12 mouse cellular contexts compared by ENCODE assay signal in genomic region chr11:69835326-69835965, GRCm38 (mm10). TPM values are rescaled to one million over a fixed set of nuclear protein-coding genes. Genes with fewer than 3 reads are reported as not detected.
DNase-seq lines count a peak whose midpoint lies in the region; ATAC-seq lines count a peak whose summit lies in the region.
"Had no signal": no experiment of that assay in that cellular context is flagged by ENCODE, and none has a peak within 500 bp of the region (broad histone marks: within the 10 kb centered on the region; RNA-seq: fewer than 3 reads in every experiment).

No protein-coding gene starts in this region.

- 16% methylated on average over 9 of the region's 9 CpGs for WGBS in liver, embryonic 11.5 days
- 1% methylated on average over 9 of the region's 9 CpGs for WGBS in forebrain, embryonic 12.5 days
- WGBS in limb, embryonic 13.5 days = 7% methylated on average over 9 of the region's 9 CpGs

- H3K27me3 ChIP-seq in liver, embryonic 11.5 days (replicated peaks; ENCODE audit: control insufficient read depth, insufficient read depth, low read length) = peaks cover 40% of the 10 kb centered on the region
- peaks cover 7% of the 10 kb centered on the region for H3K27me3 ChIP-seq in forebrain, embryonic 12.5 days
- peaks cover 25% of the 10 kb centered on the region; the same call in 1 of the 2 replicates for H3K27me3 ChIP-seq in limb, embryonic 13.5 days

- peaks cover 40% of the 10 kb centered on the region for H3K4me1 ChIP-seq in liver, embryonic 11.5 days (replicated peaks; ENCODE audit: control insufficient read depth, insufficient read depth, low read length)
- H3K4me1 ChIP-seq in forebrain, embryonic 12.5 days = peaks cover 46% of the 10 kb centered on the region
- H3K4me1 ChIP-seq in limb, embryonic 13.5 days = peaks cover 43% of the 10 kb centered on the region

- no peak for DNase-seq in liver, embryonic 11.5 days (ENCODE audit: low spot score)
- no peak for DNase-seq in liver
- peak; percentile 64 for DNase-seq in retina, postnatal 1 day
- no peak for DNase-seq in layer of hippocampus, postnatal 36 days
- no peak for DNase-seq in cerebellum, adult 18-20 months
- no peak for DNase-seq in spleen, postnatal 10 days (ENCODE audit: low spot score in 2 of 2)
- DNase-seq: cerebellum, adult 9-10 months had no signal

- no peaks in the 10 kb centered on the region for H3K9me3 ChIP-seq in liver, embryonic 11.5 days (ENCODE audit: control insufficient read depth, low read length)
- H3K9me3 ChIP-seq in forebrain, embryonic 12.5 days = no peaks in the 10 kb centered on the region
- no peaks in the 10 kb centered on the region for H3K9me3 ChIP-seq in limb, embryonic 13.5 days

- H3K36me3 ChIP-seq in liver, embryonic 11.5 days (ENCODE audit: control insufficient read depth, insufficient read depth, low read length) = no peaks in the 10 kb centered on the region; the same call in 1 of the 2 replicates
- peaks cover 27% of the 10 kb centered on the region for H3K36me3 ChIP-seq in forebrain, embryonic 12.5 days (replicated peaks)
- H3K36me3 ChIP-seq in limb, embryonic 13.5 days = peaks cover 29% of the 10 kb centered on the region

- ATAC-seq in liver, embryonic 11.5 days (replicated peaks; ENCODE audit: low FRiP score) = no peak
- no peak for ATAC-seq in forebrain, embryonic 12.5 days (ENCODE audit: low FRiP score)
- no peak for ATAC-seq in limb, embryonic 13.5 days (ENCODE audit: low FRiP score, low read depth)
- ATAC-seq: inflammation-experienced regulatory T-cells, adult 6 months had no signal

- no peak overlapping the region for H3K27ac ChIP-seq in liver, embryonic 11.5 days (ENCODE audit: low read depth, low read length)
- H3K27ac ChIP-seq in forebrain, embryonic 12.5 days = peak overlapping the region; percentile 96
- H3K27ac ChIP-seq in limb, embryonic 13.5 days = no peak overlapping the region

- H3K9ac ChIP-seq in liver, embryonic 11.5 days (ENCODE audit: low read depth, low read length) = no peak overlapping the region
- H3K9ac ChIP-seq in forebrain, embryonic 12.5 days = peak overlapping the region; percentile 94
- peak overlapping the region; percentile 74 for H3K9ac ChIP-seq in limb, embryonic 13.5 days

- H3K4me3 ChIP-seq in liver, embryonic 11.5 days (ENCODE audit: low read depth, low read length) = peak overlapping the region; percentile 53; the same call in 1 of the 2 replicates
- H3K4me3 ChIP-seq in forebrain, embryonic 12.5 days (replicated peaks) = peak overlapping the region; percentile 87
- peak overlapping the region; percentile 81 for H3K4me3 ChIP-seq in limb, embryonic 13.5 days

- peak overlapping the region; percentile 96 for H3K4me2 ChIP-seq in liver, embryonic 11.5 days
- peak overlapping the region; percentile 80 for H3K4me2 ChIP-seq in forebrain, embryonic 12.5 days
- H3K4me2 ChIP-seq in limb, embryonic 13.5 days (replicated peaks) = peak overlapping the region; percentile 93

RNA-seq across cellular contexts. Expression of gene Nlgn2, which starts 2.1 kb away (rescaled TPM):
- 2.8 and 3.4 TPM in 2 replicates for polyA plus RNA-seq in liver, embryonic 11.5 days (2014; fragmentation: Nextera tagmentation; extraction: Ambion mirVana)
- polyA plus RNA-seq in forebrain, embryonic 12.5 days (2016; fragmentation: Nextera tagmentation; extraction: Ambion mirVana) = 13.3 and 14.0 TPM in 2 replicates
- 11.5 and 11.8 TPM in 2 replicates for polyA plus RNA-seq in limb, embryonic 13.5 days (2015; fragmentation: Nextera tagmentation; extraction: Ambion mirVana)
- total RNA-seq in layer of hippocampus, postnatal 36 days (2021) = 100 to 1,000 TPM; 192 to 206 TPM

RNA-seq across cellular contexts. Expression of gene Tmem256, which starts 2.9 kb away (rescaled TPM):
- polyA plus RNA-seq in liver, embryonic 11.5 days (2014; fragmentation: Nextera tagmentation; extraction: Ambion mirVana) = 336 and 370 TPM in 2 replicates
- 285 and 294 TPM in 2 replicates for polyA plus RNA-seq in forebrain, embryonic 12.5 days (2016; fragmentation: Nextera tagmentation; extraction: Ambion mirVana)
- polyA plus RNA-seq in limb, embryonic 13.5 days (2015; fragmentation: Nextera tagmentation; extraction: Ambion mirVana) = 368 and 376 TPM in 2 replicates
- 100 to 1,000 TPM; 109 to 128 TPM for total RNA-seq in layer of hippocampus, postnatal 36 days (2021)

RNA-seq across cellular contexts. Expression of gene Plscr3, which starts 10.7 kb away (rescaled TPM):
- 63.5 and 70.1 TPM in 2 replicates for polyA plus RNA-seq in liver, embryonic 11.5 days (2014; fragmentation: Nextera tagmentation; extraction: Ambion mirVana)
- 55.1 and 56.3 TPM in 2 replicates for polyA plus RNA-seq in forebrain, embryonic 12.5 days (2016; fragmentation: Nextera tagmentation; extraction: Ambion mirVana)
- polyA plus RNA-seq in limb, embryonic 13.5 days (2015; fragmentation: Nextera tagmentation; extraction: Ambion mirVana) = 135 and 140 TPM in 2 replicates
- 10 to 100 TPM; 16.3 to 16.6 TPM for total RNA-seq in layer of hippocampus, postnatal 36 days (2021)

RNA-seq across cellular contexts. Expression of gene Spem1, which starts 13.5 kb away (rescaled TPM):
- not detected in 2 replicates for polyA plus RNA-seq in liver, embryonic 11.5 days (2014; fragmentation: Nextera tagmentation; extraction: Ambion mirVana)
- 0.24 and 0.26 TPM in 2 replicates for polyA plus RNA-seq in forebrain, embryonic 12.5 days (2016; fragmentation: Nextera tagmentation; extraction: Ambion mirVana)
- 0.18 and 0.24 TPM in 2 replicates for polyA plus RNA-seq in limb, embryonic 13.5 days (2015; fragmentation: Nextera tagmentation; extraction: Ambion mirVana)
- under 1 TPM; 0.57 to 0.63 TPM for total RNA-seq in layer of hippocampus, postnatal 36 days (2021)
- total RNA-seq: megakaryocyte-erythroid progenitor cell, adult 5-6 weeks had no signal
- polyA plus RNA-seq: inflammation-experienced regulatory T-cells, adult 6 months; thymus, postnatal 0 days had no signal

RNA-seq across cellular contexts. Expression of gene Spem2, which starts 17.2 kb away (rescaled TPM):
- not detected in 2 replicates for polyA plus RNA-seq in liver, embryonic 11.5 days (2014; fragmentation: Nextera tagmentation; extraction: Ambion mirVana)
- not detected in 2 replicates for polyA plus RNA-seq in forebrain, embryonic 12.5 days (2016; fragmentation: Nextera tagmentation; extraction: Ambion mirVana)
- not detected in 2 replicates for polyA plus RNA-seq in limb, embryonic 13.5 days (2015; fragmentation: Nextera tagmentation; extraction: Ambion mirVana)
- total RNA-seq in layer of hippocampus, postnatal 36 days (2021) = not detected
- total RNA-seq: megakaryocyte-erythroid progenitor cell, adult 5-6 weeks had no signal
- polyA plus RNA-seq: inflammation-experienced regulatory T-cells, adult 6 months; thymus, postnatal 0 days had no signal
